Mouse (Mus musculus) myocyte (in vitro differentiated cells): Measurements from ENCODE around the gene Sec14l3.

Experiments
- CEBPB ChIP-seq: IDR thresholded peaks from 2 replicates; pipeline ENCODE4 v1.6.1; 2011; ENCODE audit warnings: mild to moderate bottlenecking, moderate library complexity; ENCODE audit not compliant: poor library complexity, insufficient read depth, severe bottlenecking
- MAX ChIP-seq: IDR thresholded peaks from one replicate; pipeline ENCODE4 v1.6.1; 2011; ENCODE audit warnings: low read depth, mild to moderate bottlenecking, control low read depth
- MYOD1 ChIP-seq, 3 experiments: IDR thresholded peaks; one replicate each; pipeline ENCODE4 v1.6.1; 2011; ENCODE audit warnings: control low read depth in 2 of 3, low read depth in 2 of 3, mild to moderate bottlenecking in 2 of 3, moderate library complexity in 1 of 3; ENCODE audit not compliant: insufficient read length in 2 of 3, control insufficient read depth in 1 of 3
- MYOG ChIP-seq, 3 experiments: IDR thresholded peaks; one replicate each; pipeline ENCODE4 v1.6.1; 2011; ENCODE audit warnings: control low read depth in 2 of 3, low read depth in 2 of 3, mild to moderate bottlenecking in 2 of 3; ENCODE audit not compliant: insufficient read length in 2 of 3, control insufficient read depth in 1 of 3, insufficient read depth in 1 of 3
- POLR2A ChIP-seq: IDR thresholded peaks from one replicate; pipeline ENCODE4 v1.6.1; 2011; ENCODE audit warnings: low read depth, mild to moderate bottlenecking, control low read depth, moderate library complexity; ENCODE audit not compliant: insufficient read length
- POLR2AphosphoS2 ChIP-seq: IDR thresholded peaks from one replicate; pipeline ENCODE4 v1.6.1; 2011; ENCODE audit warnings: low read depth, control low read depth; ENCODE audit not compliant: insufficient read length
- TCF3 ChIP-seq: IDR thresholded peaks from one replicate; pipeline ENCODE4 v1.6.1; 2011; ENCODE audit warnings: low read depth, control low read depth; ENCODE audit not compliant: insufficient read length
- USF1 ChIP-seq: IDR thresholded peaks from one replicate; pipeline ENCODE4 v1.6.1; 2011; ENCODE audit warnings: low read depth, mild to moderate bottlenecking, control low read depth, moderate library complexity

DNA sequence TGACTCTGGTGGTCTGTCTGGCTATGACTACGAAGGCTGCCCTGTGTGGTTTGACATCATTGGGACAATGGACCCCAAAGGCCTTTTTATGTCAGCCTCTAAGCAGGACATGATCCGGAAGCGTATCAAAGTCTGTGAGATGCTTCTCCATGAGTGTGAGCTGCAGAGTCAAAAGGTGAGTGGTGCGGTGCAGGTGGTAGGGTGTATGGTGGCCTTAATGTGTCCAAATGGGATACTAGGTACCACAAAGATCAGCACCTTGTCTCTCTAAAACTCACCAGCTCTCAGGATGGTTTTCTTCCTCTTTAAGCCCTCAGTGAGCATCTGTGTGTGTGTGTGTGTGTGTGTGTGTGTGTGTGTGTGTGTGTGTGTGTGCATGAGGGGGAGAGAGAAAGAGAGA, 24.7 kb upstream of the Sec14l3 start:
- TF ChIP-seq POLR2A: no peak
- no peak for TF ChIP-seq TCF3
- no peak for TF ChIP-seq CEBPB
- no peak for TF ChIP-seq USF1
- TF ChIP-seq MYOG (IDR thresholded peaks at IDR 0.05; ENCODE audit: control insufficient read depth in 1 of 3, insufficient read depth in 1 of 3, insufficient read length in 2 of 3, low read depth in 2 of 3): no peak
- TF ChIP-seq MAX: no peak
- no peak for TF ChIP-seq POLR2AphosphoS2
- TF ChIP-seq MYOD1 (IDR thresholded peaks at IDR 0.05; ENCODE audit: control insufficient read depth in 1 of 3, insufficient read length in 2 of 3, low read depth in 2 of 3): no peak
